Mouse (Mus musculus): Measurements from ENCODE around the gene Pnpla1. TPM values are rescaled to one million over a fixed set of nuclear protein-coding genes. Genes with fewer than 3 reads are reported as not detected.

Gene Pnpla1
- total RNA-seq, 2 experiments from 2014 or later = 0.04 TPM; not detected in 1

DNA sequence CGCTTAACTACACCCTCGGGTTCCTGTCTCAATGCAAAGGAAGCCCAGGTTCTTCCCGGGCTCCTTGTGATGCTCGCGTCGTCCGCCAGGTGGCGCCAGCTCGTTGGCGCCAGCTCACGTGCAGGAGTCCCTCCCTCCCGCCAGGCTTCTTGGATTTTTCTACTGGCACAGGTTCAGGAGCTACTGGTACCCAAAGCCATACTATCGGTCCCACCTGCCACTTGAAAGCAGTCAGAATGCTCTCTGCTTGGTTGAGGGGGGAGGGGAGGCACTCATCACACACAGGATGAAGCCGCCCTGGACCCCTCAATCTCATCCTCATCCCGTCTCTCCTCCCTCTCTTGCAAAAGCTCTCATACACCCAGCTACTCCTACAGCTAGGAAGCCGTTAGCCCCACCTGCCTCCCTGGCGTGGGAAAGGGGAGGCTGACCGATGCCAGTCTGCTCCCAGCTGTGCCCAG lies 21.8 kb downstream of the Pnpla1 start:
- DNase-seq = peak; percentile 65
- intact Hi-C loops (cut with DNase I; ENCODE audit: low total_unique reads) = no loop called here

DNA sequence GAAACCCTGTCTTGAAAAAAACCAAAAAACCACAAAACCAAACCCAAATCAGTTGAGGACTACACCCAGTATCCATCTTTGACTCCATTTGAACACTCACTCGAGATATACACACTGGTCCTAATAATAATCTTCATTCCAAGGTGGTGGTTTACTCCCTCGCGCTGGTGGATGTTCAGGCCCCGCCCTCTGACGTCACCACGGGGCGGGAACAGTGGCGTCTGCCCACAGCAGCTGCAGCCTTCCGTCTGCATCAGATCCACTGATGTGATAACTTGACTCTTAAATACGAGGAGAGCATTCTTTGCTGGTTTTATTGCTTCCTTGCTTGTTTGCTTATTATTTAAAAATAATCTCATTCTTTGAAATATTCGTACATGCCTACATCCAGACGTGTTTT lies 24.1 kb downstream of the Pnpla1 start:
- peak; percentile 77 for DNase-seq
- intact Hi-C loops (cut with DNase I; ENCODE audit: low total_unique reads) = no loop called here

DNA sequence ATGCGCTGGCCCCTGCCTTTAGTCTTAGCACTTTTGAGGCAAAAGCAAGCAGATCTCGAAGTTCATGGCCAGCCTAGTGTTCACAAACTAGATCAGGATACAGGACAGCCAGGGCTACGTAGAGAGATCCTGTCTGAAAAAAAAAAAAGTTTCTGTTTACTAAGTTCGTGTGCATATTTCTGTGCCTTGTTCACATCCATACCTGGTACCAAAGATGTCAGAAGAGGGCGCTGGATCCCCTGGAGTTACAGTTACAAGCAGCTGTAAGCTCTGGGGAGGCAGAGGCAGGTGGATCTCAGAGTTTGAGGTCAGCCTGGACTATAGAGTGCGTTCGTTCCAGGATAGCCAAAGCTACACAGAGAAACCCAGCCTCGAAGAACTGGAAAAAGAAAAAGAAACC lies 24.6 kb downstream of the Pnpla1 start:
- intact Hi-C loops (cut with DNase I; ENCODE audit: low total_unique reads) = no loop called here
- DNase-seq = no peak

DNA sequence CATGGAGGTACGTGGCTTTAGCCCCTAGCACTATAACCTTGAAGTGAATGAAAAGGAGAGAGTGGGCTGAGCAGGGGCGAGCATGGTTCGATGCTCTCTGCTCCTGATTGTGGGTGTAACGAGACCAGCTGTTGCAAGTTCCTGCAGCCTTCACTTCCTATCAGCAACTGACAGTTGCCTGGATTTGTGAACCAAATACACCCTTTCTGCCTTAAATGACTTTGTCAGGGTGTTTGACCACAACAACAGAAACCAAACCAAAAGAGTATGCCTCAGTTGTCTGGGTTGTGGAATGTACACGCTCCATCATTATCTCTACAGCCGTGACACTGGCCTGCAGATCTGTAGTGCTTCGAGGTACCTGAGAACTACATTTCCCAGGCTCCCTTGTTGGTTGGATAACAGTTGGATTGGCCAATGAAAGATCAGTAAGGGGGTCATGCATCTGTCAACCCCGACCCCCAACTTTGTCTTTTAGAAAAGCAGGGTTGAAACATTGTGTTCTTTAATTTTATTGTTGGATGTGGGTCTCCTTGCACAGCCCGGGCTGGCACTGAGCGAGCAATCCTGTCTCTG lies 25.8 kb downstream of the Pnpla1 start:
- intact Hi-C loops (cut with DNase I; ENCODE audit: low total_unique reads) = no loop called here
- DNase-seq = no peak

DNA sequence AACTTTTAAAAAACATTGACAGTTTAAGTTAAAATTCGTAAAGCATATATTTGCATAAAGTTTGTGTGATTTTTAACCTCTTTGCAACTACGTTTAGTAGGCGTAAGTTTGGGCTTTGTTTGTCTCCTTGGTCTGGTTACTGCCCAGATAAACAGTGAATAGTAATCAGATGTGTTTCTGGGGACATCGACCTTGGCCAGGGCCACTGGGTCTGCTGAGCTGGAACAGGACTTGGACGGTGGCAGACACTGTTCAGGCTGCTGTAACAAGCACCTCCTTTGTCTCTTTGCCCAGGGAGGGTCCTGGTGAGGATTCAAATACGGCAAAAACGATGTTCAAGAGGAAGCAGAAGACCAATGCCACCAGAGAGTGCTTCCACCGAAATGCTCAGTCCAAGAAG lies 27.0 kb downstream of the Pnpla1 start:
- DNase-seq = no peak
- intact Hi-C loops (cut with DNase I; ENCODE audit: low total_unique reads) = loop anchor here (5.0 kb wide), 1 partner anchor 37 kb away; no protein-coding TSS in a partner anchor

DNA sequence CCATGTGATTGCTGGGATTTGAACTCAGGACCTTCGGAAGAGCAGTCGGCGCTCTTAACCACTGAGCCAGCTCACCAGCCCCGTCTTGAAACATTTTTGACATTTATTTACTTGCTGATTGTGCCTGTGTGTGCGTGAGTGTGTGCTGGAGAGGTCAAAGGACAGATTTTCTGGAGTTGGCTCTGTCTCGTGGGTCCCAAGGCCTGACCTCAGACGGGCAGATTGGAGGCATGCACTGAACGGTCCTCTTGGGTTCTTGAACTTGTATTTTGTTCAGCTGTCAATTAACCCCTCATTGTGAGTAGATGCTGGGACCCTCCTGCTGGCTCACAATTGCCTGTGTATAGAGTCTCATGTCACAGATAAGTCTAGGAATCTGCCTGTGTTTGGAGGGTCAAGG lies 28.1 kb downstream of the Pnpla1 start:
- DNase-seq = no peak
- intact Hi-C loops (cut with DNase I; ENCODE audit: low total_unique reads) = loop anchor here (5.0 kb wide), 1 partner anchor 36 kb away; no protein-coding TSS in a partner anchor

DNA sequence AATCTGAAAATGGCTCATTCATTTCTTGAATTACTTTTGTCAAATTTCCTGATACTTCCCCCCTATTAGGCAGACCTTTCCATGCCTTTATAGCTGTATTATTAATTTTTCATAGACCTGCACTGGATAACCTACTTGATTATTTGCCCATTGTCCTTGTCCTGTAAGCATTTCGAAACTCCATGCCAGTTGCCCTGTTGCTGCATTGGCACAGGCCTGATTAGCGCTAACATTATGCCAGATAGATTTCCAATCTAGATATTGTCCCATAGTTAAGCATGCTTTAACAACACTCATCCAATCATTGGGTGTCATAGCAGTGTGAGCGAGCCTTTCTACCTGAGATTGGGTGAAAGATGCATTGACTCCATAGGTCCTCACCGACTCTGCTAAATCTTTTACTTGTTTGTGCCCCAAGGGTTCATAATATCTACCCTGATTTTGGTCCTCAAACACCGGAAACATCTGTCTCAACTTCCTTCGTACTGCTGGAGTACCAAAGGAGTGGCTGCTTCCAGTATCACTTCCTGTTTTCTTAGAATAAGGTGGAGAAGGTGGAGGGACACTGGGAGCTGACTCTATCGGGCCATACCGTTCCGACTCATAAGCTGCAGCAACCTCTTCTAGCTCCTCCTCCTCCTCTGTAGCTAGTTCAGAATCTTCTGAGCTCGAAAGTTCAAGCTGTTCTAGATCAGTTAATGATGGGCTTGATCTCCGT lies 36.0 kb downstream of the Pnpla1 start:
- DNase-seq = no peak
- intact Hi-C loops (cut with DNase I; ENCODE audit: low total_unique reads) = no loop called here

DNA sequence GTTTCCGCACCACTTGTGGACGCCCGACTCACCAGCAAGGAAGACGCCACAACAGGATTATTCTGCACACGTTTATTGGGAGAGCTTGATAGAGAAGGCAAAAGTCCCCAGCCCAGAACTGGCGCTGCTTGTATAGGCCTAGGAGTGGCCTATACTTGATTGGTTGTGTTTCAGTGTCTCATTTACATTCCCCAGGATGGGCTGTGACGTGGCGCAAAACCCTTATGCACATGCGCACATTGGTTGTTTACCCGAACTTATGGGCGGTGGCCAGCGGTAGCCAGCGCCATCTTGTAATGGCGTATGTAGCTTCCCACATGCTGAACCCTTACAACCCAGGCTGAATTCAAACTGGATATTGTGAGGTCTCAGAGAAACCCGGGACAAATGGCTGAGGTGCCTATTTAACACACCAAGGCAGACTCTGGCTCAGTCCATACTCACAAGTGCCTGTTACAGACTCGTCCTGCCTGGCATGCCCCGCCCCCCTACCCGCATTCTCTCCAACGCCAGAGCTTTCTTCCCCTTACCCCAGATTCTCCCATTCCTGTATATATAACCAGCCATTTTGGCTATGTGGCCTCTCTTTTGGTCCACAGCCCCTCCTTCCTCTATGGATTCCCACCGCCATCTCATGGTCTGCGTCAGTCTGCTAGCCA lies 37.1 kb downstream of the Pnpla1 start:
- DNase-seq = no peak
- intact Hi-C loops (cut with DNase I; ENCODE audit: low total_unique reads) = no loop called here

DNA sequence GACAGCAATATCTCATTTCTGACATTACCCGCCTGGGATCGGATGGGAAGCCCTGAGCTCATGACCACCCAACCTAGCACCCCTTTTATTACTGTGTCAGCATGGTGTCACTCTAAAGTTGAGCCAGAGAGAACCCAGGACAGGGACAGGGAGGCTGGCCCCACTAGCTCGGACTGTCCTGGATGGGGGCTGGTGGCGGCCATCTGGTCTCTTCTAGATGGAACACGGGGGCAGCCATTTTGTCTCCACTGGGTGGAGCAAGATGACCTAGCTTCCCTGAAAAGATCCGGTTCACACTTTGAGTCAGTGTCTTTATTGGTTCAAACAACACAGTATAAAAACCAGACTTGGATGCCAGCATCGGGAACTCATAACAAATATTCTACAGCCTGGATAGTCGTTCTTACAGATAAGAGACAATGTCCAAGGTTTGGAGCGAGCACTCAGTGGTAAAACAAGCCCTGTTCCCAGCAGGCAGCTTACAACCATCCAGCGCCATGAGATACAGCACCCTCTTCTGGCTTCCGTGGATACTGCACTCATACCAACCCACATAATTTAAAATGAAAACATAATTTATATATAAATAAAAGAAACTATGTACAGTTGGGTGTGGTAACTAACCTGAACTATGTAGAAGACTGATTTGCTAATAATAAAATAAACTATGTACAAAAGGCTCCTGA lies 38.0 kb downstream of the Pnpla1 start:
- DNase-seq = no peak
- intact Hi-C loops (cut with DNase I; ENCODE audit: low total_unique reads) = no loop called here

DNA sequence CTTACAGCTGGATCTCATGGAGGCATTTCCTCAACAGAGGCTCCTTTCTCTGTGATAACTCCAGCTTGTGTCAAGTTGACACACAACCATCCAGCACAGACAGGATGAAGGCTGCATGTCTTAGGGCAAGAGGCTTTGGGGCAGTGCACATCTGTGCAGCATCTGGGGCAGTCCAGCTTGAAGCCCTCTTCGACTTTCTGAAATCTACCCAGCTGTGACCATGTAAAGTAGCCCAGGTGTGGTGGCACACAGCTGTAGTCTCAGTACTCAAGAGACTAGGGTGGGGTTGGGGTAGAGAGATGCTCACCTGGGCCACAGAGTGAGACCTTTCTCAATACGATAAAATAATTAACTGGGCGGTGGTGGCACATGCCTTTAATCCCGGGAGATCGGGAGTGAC lies 39.6 kb downstream of the Pnpla1 start:
- intact Hi-C loops (cut with DNase I; ENCODE audit: low total_unique reads) = no loop called here
- no peak for DNase-seq

DNA sequence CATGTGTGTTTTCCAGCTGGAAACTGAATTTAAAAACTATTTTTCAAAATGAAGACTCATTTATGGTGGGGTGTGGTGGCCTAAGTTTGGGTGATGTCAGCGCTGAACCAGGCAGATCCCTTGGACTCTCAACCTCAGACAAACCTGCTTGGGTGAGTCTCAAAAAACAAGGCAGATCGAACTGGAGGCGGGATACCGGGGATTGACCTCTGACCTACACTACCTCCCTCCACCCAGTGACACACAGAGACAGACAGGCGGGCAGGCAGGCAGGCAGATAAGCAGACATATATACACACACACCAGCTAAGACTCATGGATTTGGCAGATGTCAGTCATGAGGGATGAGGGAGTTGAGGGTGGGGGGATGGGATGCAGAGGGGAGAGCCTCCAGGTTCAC lies 40.0 kb downstream of the Pnpla1 start:
- intact Hi-C loops (cut with DNase I; ENCODE audit: low total_unique reads) = no loop called here
- DNase-seq = no peak

DNA sequence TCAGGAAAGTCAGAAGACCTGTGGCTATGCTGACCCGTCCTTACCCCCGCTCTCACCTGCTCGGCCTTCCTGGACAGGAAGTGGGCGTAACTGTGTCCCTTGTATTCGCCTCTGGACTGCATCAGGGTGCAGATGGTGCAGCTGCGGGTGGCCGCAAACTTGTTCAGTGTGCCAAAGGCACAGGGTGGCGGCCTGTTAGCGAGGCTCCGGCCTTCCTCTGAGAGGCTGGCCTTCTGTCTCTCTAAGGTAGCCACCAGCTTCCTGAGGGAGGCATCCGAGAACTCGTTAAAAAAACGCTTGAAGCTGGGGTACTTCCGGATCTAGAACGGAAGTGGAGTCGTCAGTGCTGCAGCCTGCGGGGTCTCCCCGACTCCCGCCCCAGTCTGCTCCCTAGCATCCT lies 41.2 kb downstream of the Pnpla1 start:
- no peak for DNase-seq
- intact Hi-C loops (cut with DNase I; ENCODE audit: low total_unique reads) = no loop called here

DNA sequence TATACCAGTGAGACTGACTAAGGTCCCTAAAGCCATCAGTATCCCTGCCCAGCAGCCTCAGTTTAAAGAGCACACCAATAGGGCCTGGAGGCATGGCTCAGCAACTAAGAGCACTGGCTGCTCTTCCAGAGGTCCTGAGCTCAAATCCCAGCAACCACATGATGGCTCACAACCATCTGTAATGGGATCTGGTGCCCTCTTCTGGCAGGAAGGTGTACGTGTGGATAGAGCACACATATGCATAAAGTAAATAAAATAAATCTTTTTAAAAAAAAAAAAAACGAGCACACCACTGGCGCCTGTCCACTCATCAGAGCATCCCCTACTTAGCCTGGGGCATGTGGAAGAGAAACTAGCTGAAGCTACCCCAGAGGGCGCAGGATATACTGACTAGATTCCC lies 43.3 kb downstream of the Pnpla1 start:
- no peak for DNase-seq
- intact Hi-C loops (cut with DNase I; ENCODE audit: low total_unique reads) = no loop called here

DNA sequence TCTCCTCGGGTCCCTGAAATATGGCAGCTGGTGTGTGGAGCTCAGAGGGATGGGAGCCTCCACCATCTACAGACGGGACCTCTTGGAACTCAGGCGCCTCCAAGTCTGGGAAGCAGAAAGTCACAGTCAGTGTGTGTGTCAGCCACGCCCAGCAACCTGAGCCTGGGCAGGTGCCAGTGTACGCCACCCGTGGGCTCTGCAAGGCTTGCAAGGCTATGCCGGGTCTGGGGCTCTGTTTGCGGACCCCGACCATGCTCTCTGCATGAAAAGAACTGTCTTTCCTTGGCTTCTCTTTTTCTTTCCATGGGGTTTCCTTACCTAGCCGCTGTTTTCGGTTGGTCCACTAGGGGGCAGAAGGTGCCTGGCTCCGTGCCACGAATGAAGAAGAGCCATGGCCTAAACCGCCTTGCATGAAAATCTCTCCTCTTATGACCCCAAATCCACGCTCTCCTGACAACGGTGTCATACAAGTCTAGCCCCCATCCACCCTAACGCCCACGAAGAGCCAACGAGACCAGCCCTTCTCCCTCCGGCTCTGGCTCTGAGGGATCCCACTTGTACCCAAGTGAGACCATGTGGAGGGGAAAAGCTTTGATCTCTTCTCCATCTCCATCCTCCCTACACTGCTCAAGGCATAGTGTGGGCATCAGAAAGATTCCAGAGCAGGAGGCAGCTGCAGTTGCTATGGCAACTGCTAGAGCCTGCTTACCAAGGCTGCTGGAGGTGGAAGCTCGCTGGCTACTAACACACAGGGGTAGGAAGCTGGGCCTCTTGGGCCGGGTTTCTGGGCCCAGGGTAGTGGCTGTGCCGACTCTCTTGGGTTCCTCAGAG lies 46.5 kb downstream of the Pnpla1 start:
- intact Hi-C loops (cut with DNase I; ENCODE audit: low total_unique reads) = no loop called here
- peak; percentile 69 for DNase-seq

DNA sequence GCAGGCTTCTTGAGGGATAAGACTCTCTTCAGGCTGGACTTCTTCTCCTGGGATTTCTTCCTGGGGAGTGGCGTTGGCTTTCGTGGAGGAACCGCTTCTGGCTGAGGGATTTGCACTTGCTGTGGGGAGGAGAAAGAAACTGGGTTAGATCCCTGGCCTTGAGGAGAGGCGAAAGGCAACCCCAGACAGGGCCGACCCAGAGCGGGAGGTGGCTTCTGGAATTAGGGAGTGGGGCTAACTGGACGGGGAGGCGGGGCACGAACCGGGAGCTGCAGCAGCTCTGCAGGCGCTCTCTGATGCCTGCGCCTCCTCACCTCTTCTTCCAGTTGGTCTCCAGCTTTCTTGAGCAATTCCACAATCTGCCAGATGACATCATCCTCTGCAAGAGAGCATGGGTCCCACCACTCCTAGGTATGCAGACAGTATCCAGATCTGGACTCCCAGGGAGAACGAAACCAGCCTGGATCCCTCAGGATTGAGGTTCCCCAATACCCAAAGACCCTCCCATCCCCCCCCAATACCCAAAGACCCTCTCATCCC lies 47.2 kb downstream of the Pnpla1 start:
- DNase-seq = no peak
- intact Hi-C loops (cut with DNase I; ENCODE audit: low total_unique reads) = no loop called here

DNA sequence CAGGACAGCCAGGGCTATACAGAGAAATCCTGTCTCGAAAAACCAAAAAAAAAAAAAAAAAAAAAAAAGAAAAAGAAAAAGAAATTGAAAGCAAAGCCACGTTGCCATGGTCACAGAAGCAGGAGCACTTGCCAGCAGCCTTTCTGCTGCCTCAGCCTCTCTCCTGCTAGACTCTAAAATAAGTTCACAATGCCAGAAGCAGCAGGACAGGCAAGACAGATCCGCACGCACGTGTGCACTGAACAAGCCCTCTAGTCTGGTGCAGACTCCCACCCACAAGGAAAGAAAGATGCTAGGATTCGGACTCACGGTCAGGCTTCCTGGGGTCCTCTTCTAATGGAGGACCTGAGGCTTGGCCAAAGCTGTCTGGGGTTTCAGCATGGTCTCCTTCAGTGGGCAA lies 49.7 kb downstream of the Pnpla1 start:
- no peak for DNase-seq
- intact Hi-C loops (cut with DNase I; ENCODE audit: low total_unique reads) = no loop called here

DNA sequence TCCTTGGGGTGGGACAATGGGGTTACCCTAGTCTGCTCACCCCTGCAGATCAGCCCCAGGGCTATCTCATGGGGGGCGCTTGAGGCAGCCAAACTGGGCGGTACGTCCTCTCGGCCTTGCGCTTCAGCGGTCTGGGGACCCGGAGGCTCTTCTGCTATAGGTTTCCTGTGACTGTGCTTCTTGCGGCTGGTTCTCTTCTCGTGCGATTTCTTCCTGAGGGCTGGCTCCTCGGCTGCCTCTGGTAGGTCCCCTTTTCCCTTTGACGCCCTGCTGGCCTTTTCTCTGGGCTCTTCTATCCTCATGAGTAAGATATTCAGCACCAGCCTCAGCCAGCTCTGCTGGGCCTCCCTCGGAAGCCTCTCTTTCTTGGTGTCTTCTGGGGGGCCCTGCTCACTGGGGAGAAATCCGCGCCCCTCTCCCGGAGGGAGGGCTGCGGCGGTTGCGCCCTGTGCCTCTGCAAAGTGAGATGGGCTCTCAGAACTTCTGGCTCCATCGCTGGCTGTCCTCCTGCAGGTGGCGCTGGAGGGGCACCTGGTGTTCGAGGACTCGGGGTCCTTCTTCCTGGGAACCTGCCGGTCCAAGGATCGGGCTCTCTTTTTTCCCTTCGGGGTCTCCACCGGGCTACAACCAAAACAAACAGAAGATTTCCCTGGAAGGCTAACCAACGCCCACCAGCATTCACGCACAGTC lies 51.2 kb downstream of the Pnpla1 start:
- peak; percentile 57 for DNase-seq
- intact Hi-C loops (cut with DNase I; ENCODE audit: low total_unique reads) = no loop called here

DNA sequence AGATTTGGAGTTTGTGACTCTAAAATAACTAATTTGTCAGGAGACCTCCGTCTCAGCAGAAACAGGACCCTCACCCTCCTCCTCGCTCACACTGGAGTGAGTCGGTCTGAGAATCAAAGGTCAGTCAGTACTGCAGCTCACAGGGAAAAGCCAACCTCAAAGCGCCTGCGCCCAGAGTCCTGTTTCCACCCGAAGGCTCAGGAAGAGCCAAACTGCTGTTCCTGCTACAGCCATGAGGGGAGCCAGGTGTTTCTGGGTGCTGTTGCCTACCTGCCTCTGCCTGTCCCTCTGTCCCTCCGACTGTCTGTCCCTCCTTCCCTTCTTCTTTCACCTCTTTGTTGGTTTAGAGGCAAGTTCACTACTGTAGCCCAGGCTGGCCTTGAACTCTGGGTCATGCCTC lies 51.9 kb downstream of the Pnpla1 start:
- intact Hi-C loops (cut with DNase I; ENCODE audit: low total_unique reads) = no loop called here
- no peak for DNase-seq

DNA sequence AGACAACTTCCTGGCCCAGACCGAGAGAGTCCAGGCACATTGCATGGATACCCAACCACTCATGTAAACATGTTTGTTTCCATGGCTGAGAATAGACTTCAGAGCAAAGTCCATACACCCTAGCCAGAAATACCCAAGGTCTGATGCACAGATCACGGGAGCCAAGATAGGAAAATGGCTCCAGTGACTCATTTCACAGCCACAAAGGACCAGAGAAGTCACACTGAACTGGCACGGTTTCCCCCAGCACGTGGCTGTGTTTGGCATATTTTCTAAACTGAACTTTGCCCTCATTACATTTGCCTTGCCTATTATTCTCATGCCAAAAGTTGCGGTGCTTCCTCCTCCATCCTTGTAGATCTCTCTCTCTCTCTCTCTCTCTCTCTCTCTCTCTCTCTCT lies 55.0 kb downstream of the Pnpla1 start:
- intact Hi-C loops (cut with DNase I; ENCODE audit: low total_unique reads) = no loop called here
- no peak for DNase-seq

All from gastrocnemius, postnatal 14 days (tissue).